6 mouse cellular contexts compared by ENCODE assay signal in genomic region chr8:81187061-81187790, GRCm38 (mm10).
DNase-seq lines count a peak whose midpoint lies in the region; TF ChIP-seq lines count a peak whose summit lies in the region.
"Not testable (repeated sequence)": the region's sequence is repeated elsewhere in the genome, so short reads cannot be mapped to it uniquely, and the experiment has no call there.

No protein-coding gene starts in this region.

- not testable (repeated sequence) for TF ChIP-seq CTCF in kidney, adult 2 months (conservative IDR thresholded peaks at IDR 0.05; ENCODE audit: insufficient read depth, insufficient read length, low read depth, low read length)

- WGBS in kidney, adult 2 months = 46% methylated on average over 11 of the region's 11 CpGs

- peak; percentile 44 for DNase-seq in kidney, adult 11 months
- peak; percentile 68 for DNase-seq in kidney, adult 2 months
- DNase-seq in kidney, adult 9 months = peak; percentile 67
- peak; percentile 34 for DNase-seq in kidney, postnatal 10 days
- DNase-seq in kidney, postnatal 25 days = peak; percentile 51 to 65
- peak; percentile 15 to 52 for DNase-seq in kidney, postnatal 4 days

- H3K36me3 ChIP-seq in kidney, adult 2 months (ENCODE audit: control insufficient read depth, insufficient read depth, low read length) = not testable (repeated sequence)

- not testable (repeated sequence) for H3K4me3 ChIP-seq in kidney, adult 2 months (ENCODE audit: insufficient read depth, low read depth, low read length)

- H3K27ac ChIP-seq in kidney, adult 2 months (ENCODE audit: insufficient read depth, low read depth, low read length) = peak overlapping the region; percentile 64

- H3K27me3 ChIP-seq in kidney, adult 2 months (replicated peaks; ENCODE audit: control insufficient read depth, insufficient read depth, low read length) = not testable (repeated sequence)

- TF ChIP-seq POLR2A in kidney, adult 2 months (IDR thresholded peaks at IDR 0.05; ENCODE audit: low read depth, low read length) = not testable (repeated sequence)

- not testable (repeated sequence) for H3K4me1 ChIP-seq in kidney, adult 2 months (ENCODE audit: control insufficient read depth, insufficient read depth, low read length)
